Mouse (Mus musculus) spleen, postnatal 10 days (tissue): ENCODE data around the gene Paxbp1.

Experiments used
- DNase-seq, 2 experiments: peaks; one replicate each; pipeline ENCODE4 v3.0.0; 2021 to 2022; ENCODE audit warnings: low spot score in 2 of 2

Gene Paxbp1

DNA sequence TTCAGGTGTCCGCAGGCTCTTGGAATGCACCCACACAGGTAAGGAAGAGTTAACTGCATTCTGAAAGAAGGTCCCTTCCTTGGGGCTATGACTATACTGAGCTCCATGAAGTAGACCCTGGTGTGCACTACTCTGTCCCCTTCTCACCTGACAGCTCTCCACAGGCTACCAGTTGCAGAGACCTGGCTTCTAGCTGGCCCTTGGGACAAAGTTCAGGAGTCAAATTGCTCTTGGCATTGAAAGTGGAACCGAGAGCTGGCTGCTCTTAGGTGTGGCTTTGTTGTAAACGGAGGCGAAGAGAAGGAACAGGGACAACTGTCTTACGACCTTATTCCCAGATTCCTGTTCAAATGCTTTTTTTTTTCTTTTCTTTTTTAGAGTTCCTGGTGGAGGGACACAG is 10.8 kb upstream of the Paxbp1 start:
- no peak for DNase-seq

DNA sequence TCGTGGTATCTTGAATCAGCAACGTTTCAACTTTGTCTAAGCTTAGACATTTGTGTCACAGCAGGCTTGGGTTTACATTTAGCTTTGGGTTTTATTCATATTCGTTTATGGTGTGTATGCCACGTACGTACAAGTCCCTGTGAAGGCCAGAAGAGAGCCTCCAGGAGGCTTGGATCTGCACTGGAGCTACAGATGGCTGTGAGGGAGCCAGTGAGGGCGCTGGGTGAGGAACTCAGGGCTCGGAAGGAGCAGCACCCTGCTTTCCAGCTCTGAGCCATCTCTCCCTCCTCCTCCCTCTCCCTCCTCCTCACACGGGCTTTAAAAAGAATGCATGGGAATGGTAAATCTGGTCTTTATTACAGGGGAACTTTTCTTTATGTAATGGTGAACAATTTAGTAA is 9.3 kb upstream of the Paxbp1 start:
- no peak for DNase-seq

GRCm38 (mm10) chr16:91045511-91045910 is 1.2 kb upstream of the Paxbp1 start:
- peak; percentile 37 to 75 for DNase-seq

GRCm38 (mm10) chr16:91043461-91044248 is 688 bp downstream of the Paxbp1 start:
- peak; percentile 64 to 73 for DNase-seq

DNA sequence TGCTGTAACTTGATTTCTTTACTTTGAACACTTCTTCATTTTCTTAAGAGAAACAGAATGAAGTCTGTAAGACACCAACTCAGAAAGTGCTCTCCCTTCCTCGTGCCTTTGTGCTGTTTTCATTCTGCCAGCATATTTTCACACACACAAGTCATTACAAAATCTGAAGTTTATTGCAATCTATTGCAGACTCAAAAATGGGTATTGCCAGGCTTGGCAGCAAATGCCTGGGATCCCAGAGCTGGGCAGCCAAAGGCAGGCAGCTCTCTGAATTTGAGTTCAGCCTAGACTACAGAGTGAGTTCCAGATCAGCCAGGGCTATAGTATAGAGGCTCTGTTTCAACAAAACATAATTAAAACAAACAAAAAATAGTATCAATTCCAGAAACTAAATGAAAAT is 1.7 kb downstream of the Paxbp1 start:
- DNase-seq, result no peak

DNA sequence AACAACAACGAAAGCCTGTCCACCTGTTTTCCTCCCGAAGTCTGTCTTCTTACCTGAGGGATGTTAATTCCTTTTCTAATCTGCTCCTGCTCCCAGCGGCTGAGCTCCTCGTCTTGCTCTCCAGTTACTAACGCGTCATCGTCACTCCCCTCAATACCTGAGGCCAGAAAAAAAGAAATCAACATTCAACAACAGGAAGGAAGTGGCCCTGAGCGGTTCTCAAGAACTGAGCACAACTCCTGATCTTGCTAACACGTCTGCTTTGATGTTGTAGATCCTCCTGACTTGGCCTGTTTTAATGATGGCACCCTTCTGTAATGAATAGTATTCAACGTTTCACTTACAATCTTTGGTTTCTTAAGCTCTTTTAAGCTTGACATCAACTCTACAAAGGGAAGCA is 8.5 kb downstream of the Paxbp1 start:
- no peak for DNase-seq

DNA sequence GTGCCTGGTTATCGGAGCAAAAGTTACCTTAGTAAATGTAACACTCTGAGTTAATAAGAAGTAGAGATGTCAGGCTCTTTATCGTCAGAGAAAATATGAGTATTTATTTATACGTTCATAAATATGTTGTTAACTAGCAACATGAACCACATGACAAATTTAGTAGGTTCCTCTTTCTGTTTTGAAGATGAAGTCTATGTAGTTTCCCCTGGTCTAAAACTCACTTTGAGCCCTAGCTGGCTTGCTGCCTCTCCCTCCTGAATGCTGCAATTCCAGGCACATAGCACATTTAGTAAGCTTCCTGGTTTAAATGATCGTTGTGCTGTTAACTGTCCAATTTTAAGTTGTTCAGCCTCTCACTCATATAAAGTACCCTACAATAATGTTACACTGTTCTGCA is 13.6 kb downstream of the Paxbp1 start:
- DNase-seq, result no peak

DNA sequence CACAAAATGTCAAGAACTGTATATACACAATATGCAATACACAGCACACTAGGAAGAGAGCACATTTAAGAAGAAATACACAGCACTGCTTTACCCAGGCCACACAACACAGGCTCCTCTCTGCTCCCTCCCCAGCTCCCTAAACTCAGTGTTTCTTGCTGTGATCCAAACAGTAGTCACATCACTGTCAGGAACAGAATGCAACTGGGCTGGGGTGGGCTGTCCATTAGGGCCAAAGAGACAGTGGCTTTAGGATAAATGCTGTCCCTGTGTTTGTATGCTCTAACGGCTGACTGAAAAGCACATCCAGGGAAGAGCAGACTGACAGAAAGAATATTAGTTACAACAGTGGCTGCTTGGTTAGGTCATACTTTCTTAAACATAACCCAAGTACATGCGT is 14.4 kb downstream of the Paxbp1 start:
- no peak for DNase-seq

GRCm38 (mm10) chr16:91029161-91029743 is 15.1 kb downstream of the Paxbp1 start:
- DNase-seq, result no peak

DNA sequence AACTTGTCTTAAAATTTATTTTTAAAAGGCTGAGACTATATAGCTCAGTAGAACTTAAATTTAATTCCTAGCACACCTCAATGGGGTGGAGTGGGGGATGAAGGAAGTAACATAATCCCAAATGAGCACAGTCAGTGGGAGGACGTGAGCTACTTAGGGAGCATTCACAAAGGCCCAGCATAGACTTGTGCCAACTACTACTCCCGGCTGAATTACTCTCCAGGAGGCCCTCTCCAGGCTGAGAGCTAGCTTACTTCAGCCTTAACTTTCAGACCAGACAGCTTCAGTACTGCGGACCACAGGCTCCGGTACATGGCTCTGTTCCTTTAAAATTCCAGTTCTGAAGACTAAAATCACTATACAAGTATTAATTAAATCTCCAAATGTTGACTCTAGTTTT is 18.1 kb downstream of the Paxbp1 start:
- DNase-seq, result no peak

DNA sequence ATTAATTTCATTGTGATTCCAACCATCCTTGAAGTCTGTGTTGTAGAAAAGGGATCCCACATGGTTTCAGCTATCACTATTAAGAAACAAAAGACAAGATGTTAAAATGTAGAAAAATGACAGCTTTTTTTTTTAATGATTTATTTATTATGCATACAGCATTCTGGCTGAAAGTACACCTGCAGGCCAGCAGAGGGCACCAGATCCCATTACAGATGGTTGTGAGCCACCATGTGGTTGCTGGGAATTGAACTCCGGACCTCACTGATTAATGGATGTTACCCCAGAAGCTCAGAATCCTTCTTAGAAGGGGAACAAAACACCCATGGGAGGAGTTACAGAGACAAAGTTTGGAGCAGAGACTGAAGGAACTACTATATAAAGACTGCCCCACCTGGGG is 21.0 kb downstream of the Paxbp1 start:
- peak in 1 of 2 experiments; percentile 68 for DNase-seq

DNA sequence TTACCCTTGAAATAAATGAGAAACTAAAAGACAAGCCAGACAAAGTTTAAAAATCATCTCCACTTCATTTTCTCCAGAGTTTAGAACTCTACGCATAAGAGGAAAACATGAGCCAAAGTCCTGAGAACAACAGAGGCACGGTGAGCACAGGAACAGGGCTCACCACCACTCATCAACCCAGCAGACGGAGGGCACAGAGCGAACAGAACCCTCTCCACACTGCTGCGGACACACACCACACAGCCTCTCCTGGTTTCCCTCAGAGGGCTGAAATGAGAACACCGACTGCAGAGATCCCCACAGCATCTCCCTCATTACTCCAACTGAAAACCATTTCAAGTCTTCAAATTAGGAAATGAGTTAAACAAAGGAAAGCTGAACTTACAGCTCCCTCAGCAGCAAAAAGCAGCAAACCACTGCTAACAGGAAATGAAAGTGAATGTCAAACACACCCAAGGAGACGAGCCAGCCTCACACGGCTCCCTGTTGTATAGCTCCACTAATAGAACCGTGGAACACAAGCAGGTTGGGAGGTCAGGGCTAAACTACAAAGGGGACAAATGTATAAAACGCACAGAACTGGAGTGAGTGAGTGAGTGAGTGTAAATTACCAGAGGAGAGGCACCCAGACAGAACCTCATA is 23.4 kb downstream of the Paxbp1 start:
- DNase-seq, result no peak

- no peak for DNase-seq
Observed at GRCm38 (mm10) chr16:91019476-91019875, 24.9 kb downstream of the Paxbp1 start.

- DNase-seq, result no peak
Observed at GRCm38 (mm10) chr16:91015761-91016160, 28.6 kb downstream of the Paxbp1 start.

GRCm38 (mm10) chr16:91011847-91012246 is 32.5 kb downstream of the Paxbp1 start:
- no peak for DNase-seq

DNA sequence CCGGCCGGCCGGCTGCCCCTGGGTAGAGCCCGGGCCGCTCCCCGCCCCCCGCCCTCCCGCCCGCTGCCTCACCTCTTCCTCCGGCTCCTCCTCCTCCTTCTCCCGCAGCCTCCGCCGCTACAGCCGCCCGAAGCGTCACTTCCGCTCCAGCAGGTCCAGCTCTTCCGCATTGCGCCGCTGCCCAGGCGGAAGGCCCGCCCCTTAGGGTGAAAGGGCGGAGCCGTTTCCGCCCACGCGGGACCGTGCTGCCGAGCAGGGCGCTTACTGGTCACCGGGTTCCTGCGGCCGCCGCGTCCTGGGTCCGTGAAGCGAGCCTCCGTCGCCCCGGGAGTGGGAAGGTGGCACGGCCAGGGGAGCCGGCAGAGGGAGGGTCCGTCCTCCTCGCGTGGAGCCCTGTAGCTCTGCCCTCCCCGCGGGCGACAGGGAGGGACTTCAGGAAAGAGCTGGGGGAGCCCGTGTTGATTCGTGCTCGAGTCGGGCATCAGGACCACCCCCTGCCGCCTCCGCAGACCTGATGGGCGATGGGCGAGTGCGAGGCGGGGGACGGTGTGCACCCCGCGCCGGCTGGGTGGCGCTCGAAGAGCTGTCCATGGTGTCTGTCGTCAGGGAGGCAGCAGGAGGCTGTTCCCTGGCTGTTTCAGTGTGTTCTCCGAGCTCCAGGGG is 33.2 kb downstream of the Paxbp1 start, which contains the start of gene Synj1:
Gene Synj1, minus strand, starts transcription at position 288 of the 663 bp plus-strand sequence.
- DNase-seq, result peak; percentile 85 to 93

DNA sequence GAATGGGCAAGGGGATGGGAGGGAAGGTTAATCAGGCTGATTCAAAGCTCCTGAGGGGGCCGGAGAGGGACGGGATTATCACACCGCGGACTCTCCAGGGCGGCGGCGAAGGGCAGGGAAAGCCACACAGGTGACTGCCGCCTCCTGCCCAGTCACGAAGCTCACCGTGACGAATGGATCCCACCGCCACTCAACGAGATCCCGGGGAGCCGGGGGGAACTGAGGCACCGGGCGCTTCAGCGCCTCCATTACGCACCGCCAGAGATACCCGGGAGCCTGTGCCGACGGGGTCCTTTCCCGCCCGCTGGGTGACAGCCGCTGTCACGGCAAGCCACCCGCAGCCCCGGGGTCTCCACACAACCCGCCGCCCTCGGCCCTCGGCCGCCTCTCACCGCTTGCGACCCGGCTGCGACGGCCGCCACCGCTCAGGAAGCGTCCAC is 33.7 kb downstream of the Paxbp1 start:
- peak in 1 of 2 experiments; percentile 81 for DNase-seq

DNA sequence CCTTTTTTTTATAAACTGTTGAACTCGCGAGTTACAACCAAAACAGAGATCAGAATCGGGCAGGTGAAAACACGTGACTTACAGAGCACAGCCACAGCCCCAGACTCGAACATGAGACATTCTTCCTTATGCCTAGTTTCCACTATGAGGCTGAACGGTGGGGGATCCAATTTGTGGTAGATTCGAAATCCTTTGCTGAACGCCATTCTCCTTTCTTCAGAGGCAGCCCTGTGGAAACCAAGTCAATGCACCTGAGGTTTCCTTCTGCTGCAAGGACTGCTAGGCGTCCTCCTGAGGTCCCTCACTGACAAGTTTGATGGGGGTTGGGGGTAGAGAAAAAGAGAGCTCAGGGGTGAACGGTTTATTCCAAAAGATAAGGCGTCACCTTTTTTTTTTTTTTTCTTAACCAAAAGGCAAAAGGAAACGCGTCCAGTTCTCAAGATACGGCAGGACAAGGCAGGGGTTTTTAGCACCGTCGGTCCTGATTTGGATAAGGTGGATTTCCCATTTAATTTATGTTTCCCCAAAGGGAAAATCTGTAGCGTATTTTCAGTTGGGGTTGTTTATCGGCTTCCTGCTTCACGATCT is 34.3 kb downstream of the Paxbp1 start:
- peak; percentile 30 to 44 for DNase-seq

- DNase-seq, result no peak
Observed at GRCm38 (mm10) chr16:91004915-91005538, 39.3 kb downstream of the Paxbp1 start.

DNA sequence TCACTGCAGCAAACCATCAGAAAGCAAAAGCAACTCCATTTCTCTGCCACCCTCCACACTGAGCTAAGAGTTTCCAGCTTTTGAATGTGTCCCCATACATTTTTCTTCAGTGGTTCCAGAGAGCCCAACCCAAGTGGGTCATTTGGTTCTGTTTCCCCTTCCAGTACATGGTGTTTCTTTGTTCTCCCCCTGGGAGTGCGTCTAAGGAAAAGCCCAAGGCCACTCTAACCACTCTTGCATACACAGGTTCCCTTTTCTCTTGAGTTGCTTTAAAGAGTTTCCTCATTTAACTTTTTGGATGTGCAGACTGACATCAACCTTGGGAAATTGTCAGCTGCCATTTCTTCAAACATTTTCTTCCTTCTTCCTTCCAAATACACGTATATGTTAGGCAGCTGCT is 43.2 kb downstream of the Paxbp1 start:
- DNase-seq, result no peak

- no peak for DNase-seq
Observed at GRCm38 (mm10) chr16:90999827-91000226, 44.5 kb downstream of the Paxbp1 start.
